Mouse (Mus musculus) olfactory bulb, adult 2 months (tissue): Measurements from ENCODE around the gene Heca. TPM values are rescaled to one million over a fixed set of nuclear protein-coding genes. Genes with fewer than 3 reads are reported as not detected.

ENCODE experiments used
- H3K27ac ChIP-seq: fragments of 200-500 bp; 2 replicates; pipeline ENCODE4 v1.5.1; 2012; ENCODE audit warnings: low read depth, low read length; ENCODE audit not compliant: insufficient read depth
- H3K4me1 ChIP-seq: fragments of 200-500 bp; 2 replicates; pipeline ENCODE4 v1.6.1; 2012; ENCODE audit warnings: low read length; ENCODE audit not compliant: control insufficient read depth, insufficient read depth
- H3K4me3 ChIP-seq: fragments of 200-500 bp; 2 replicates; pipeline ENCODE4 v1.5.1; 2012; ENCODE audit warnings: mild to moderate bottlenecking, low read depth, low read length, moderate library complexity; ENCODE audit not compliant: insufficient read depth
- CTCF ChIP-seq: fragments of 200-500 bp; IDR thresholded peaks from 2 replicates; pipeline ENCODE4 v1.5.1; 2012; ENCODE audit warnings: low read depth, mild to moderate bottlenecking, low read length, moderate library complexity; ENCODE audit not compliant: insufficient read depth
- POLR2A ChIP-seq: fragments of 200-500 bp; IDR thresholded peaks from 2 replicates; pipeline ENCODE4 v1.6.1; 2012; ENCODE audit warnings: mild to moderate bottlenecking, low read depth, low read length, moderate library complexity; ENCODE audit not compliant: insufficient read depth
- WGBS: fragments of 180-500 bp; shearing (Covaris S2); methylation state at CpG from one replicate; pipeline ENCODE4 v1.1.7; 2018; 5-methylcytosine and 5-hydroxymethylcytosine counted together
- polyA plus RNA-seq: library from polyadenylated mRNA; stranded (reverse); fragments of >200 nt; gene quantifications from 2 replicates; pipeline ENCODE4 v1.2.4, GENCODE M21; 2012; ENCODE audit warnings: low replicate concordance; ENCODE audit not compliant: missing spikeins, insufficient read depth, insufficient read length

Heca gene
- polyA plus RNA-seq, 1 experiment = not detected

- H3K27ac ChIP-seq = no peak overlapping the region
- 22% methylated on average over 3 of the region's 3 CpGs for WGBS
- H3K4me1 ChIP-seq = 0 out of 2 replicates have a peak, but pooled peaks cover 5% of the 10 kb centered on the region
- no peak for TF ChIP-seq POLR2A
- no peak for TF ChIP-seq CTCF
- H3K4me3 ChIP-seq = no peak overlapping the region
Measured at GRCm38 (mm10) chr10:17946046-17946445, 1.8 kb downstream of the Heca start.

GRCm38 (mm10) chr10:17933622-17934021 is 14.2 kb downstream of the Heca start:
- WGBS = 76% methylated on average over 2 of the region's 2 CpGs
- Histone ChIP-seq H3K27ac (no peak overlapping the region), H3K4me3 (no peak overlapping the region), H3K4me1 (no peaks in the 10 kb centered on the region)
- TF ChIP-seq POLR2A = no peak
- no peak for TF ChIP-seq CTCF

- Histone ChIP-seq H3K4me1 (no peaks in the 10 kb centered on the region), H3K27ac (no peak overlapping the region), H3K4me3 (no peak overlapping the region)
- 77% methylated on average over 3 of the region's 3 CpGs for WGBS
- TF ChIP-seq CTCF (no peak), POLR2A (no peak)
Measured at GRCm38 (mm10) chr10:17932131-17932530, 15.7 kb downstream of the Heca start.

GRCm38 (mm10) chr10:17931157-17931556 is 16.7 kb downstream of the Heca start:
- WGBS = 67% methylated on average over 1 of the region's 1 CpGs
- TF ChIP-seq CTCF (no peak), POLR2A (no peak)
- H3K27ac ChIP-seq = no peak overlapping the region
- no peak overlapping the region for H3K4me3 ChIP-seq
- H3K4me1 ChIP-seq = no peaks in the 10 kb centered on the region

GRCm38 (mm10) chr10:17930445-17931083 is 17.3 kb downstream of the Heca start:
- TF ChIP-seq POLR2A (no peak), CTCF (no peak)

GRCm38 (mm10) chr10:17925200-17925599 is 22.7 kb downstream of the Heca start:
- TF ChIP-seq CTCF = no peak
- 93% methylated on average over 3 of the region's 3 CpGs for whole genome bisulfite sequencing
- no peak overlapping the region for H3K27ac ChIP-seq
- H3K4me3 ChIP-seq = no peak overlapping the region
- H3K4me1 ChIP-seq = no peaks in the 10 kb centered on the region

More at GRCm38 (mm10) chr10:17930445-17931083, 17.3 kb downstream of the Heca start:
- Histone ChIP-seq H3K4me1 (no peaks in the 10 kb centered on the region), H3K27ac (no peak overlapping the region), H3K4me3 (no peak overlapping the region)
- WGBS = 45% methylated on average over 6 of the region's 6 CpGs

- TF ChIP-seq POLR2A (no peak), CTCF (no peak)
- H3K4me3 ChIP-seq = no peak overlapping the region
- H3K27ac ChIP-seq = no peak overlapping the region
- 75% methylated on average over 3 of the region's 3 CpGs for WGBS
- no peaks in the 10 kb centered on the region for H3K4me1 ChIP-seq
Measured at GRCm38 (mm10) chr10:17924166-17924565, 23.7 kb downstream of the Heca start.

- WGBS = 75% methylated on average over 4 of the region's 4 CpGs
- no peak overlapping the region for H3K4me3 ChIP-seq
- no peak overlapping the region for H3K27ac ChIP-seq
- TF ChIP-seq POLR2A (no peak), CTCF (no peak)
- H3K4me1 ChIP-seq = no peaks in the 10 kb centered on the region
Measured at GRCm38 (mm10) chr10:17921381-17921780, 26.5 kb downstream of the Heca start.

GRCm38 (mm10) chr10:17919971-17920370 is 27.9 kb downstream of the Heca start:
- TF ChIP-seq POLR2A (no peak), CTCF (no peak)
- 83% methylated on average over 5 of the region's 5 CpGs for WGBS
- H3K4me3 ChIP-seq = no peak overlapping the region
- H3K27ac ChIP-seq = no peak overlapping the region
- H3K4me1 ChIP-seq = no peaks in the 10 kb centered on the region
